Mouse (Mus musculus) kidney, adult 9 months (tissue): ENCODE data around the gene Gm5105.

Source experiments
- DNase-seq: peaks from one replicate; pipeline ENCODE4 v3.0.0; 2022

Gm5105 gene

GRCm38 (mm10) chr3:138022003-138022402 is 45.2 kb downstream of the Gm5105 start:
- DNase-seq, result no peak

- no peak for DNase-seq
Observed at GRCm38 (mm10) chr3:138016810-138017209, 50.4 kb downstream of the Gm5105 start.

- DNase-seq, result no peak
Observed at GRCm38 (mm10) chr3:138014725-138015124, 52.5 kb downstream of the Gm5105 start.

GRCm38 (mm10) chr3:138012351-138012750 is 54.8 kb downstream of the Gm5105 start:
- DNase-seq, result no peak

- DNase-seq, result no peak
Observed at GRCm38 (mm10) chr3:138008152-138008551, 59.0 kb downstream of the Gm5105 start.

- no peak for DNase-seq
Observed at GRCm38 (mm10) chr3:138006896-138007295, 60.3 kb downstream of the Gm5105 start.

- no peak for DNase-seq
Observed at GRCm38 (mm10) chr3:138003264-138003663, 63.9 kb downstream of the Gm5105 start.

- no peak for DNase-seq
Observed at GRCm38 (mm10) chr3:138002545-138002944, 64.6 kb downstream of the Gm5105 start.

- DNase-seq, result no peak
Observed at GRCm38 (mm10) chr3:138001865-138002264, 65.3 kb downstream of the Gm5105 start.

- DNase-seq, result peak; percentile 28
Observed at GRCm38 (mm10) chr3:138000724-138001069, 66.5 kb downstream of the Gm5105 start.

- no peak for DNase-seq
Observed at GRCm38 (mm10) chr3:138000062-138000723, 67.0 kb downstream of the Gm5105 start.

- DNase-seq, result no peak
Observed at GRCm38 (mm10) chr3:137999224-137999790, 67.9 kb downstream of the Gm5105 start.
